Mouse (Mus musculus): Measurements from ENCODE around the gene Gm9513. TPM values are rescaled to one million over a fixed set of nuclear protein-coding genes. Genes with fewer than 3 reads are reported as not detected.

Gene Gm9513
- not detected for total RNA-seq (2018; cell fraction: chromatin; rRNA removed)
- total RNA-seq (2018; cell fraction: cytosol; rRNA removed), result not detected
- total RNA-seq (2018; cell fraction: nucleus; rRNA removed), result not detected
- not detected in 3 replicates for polyA plus RNA-seq (2018)

DNA sequence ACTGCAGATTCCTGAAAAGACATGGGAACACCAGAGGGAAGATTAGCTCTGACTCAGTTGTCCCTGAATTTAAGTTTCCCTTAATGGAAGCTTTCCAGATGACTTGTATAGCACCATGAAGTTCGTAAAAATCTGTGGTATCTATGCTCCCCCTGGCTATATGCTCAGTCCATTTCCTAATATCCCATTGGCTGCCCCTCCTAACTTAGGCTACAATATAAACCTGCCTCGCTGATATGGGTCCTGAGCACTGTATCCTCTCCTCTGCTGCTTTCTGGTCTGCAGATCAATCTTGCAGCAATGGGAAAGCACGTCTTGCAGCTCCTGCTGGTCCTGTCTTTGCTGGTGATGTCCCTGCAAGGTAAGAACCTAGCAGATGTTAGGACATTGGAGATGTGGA is at the start of gene Gm9513:
Gm9513 (plus strand) TSS at position 301 of the 400 bp plus-strand sequence.
- no peaks in the 10 kb centered on the region for H3K79me2 ChIP-seq (ENCODE audit: inconsistent target)
- 70% methylated on average over 3 of the region's 3 CpGs for WGBS (ENCODE audit: missing documents)

DNA sequence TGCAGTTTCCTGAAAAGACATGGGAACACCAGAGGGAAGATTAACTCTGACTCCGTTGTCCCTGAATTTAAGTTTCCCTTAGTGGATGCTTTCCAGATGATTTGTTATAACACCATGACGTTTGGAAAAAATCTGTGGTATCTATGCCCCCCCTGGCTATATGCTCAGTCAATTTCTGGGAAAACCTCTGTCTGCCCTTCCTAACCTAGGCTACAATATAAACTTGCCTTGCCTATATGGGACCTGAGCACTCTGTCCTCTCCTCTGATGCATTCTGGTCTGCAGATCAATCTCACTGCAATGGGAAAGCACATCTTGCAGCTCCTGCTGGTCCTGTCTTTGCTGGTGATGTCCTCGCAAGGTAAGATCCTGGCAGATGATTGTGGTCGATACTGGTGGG is 43.9 kb upstream of the Gm9513 start, which contains the start of gene Gm7257:
Gm7257 (plus strand) TSS at position 301 of the 400 bp plus-strand sequence.
- H3K79me2 ChIP-seq (ENCODE audit: inconsistent target), result no peaks in the 10 kb centered on the region
- H3K36me3 ChIP-seq (ENCODE audit: inconsistent target), result no peaks in the 10 kb centered on the region
- no peak within 1 kb of the TSS for H3K27ac ChIP-seq
- H3K4me3 ChIP-seq (ENCODE audit: inconsistent target), result no peak within 1 kb of the TSS
- 68% methylated on average over 4 of the region's 4 CpGs for WGBS (ENCODE audit: missing documents)

More for the DNA sequence above, at the start of gene Gm9513:
- Histone ChIP-seq H3K36me3 (ENCODE audit: inconsistent target) (no peaks in the 10 kb centered on the region), H3K27ac (no peak within 1 kb of the TSS), H3K4me3 (ENCODE audit: inconsistent target) (no peak within 1 kb of the TSS)

DNA sequence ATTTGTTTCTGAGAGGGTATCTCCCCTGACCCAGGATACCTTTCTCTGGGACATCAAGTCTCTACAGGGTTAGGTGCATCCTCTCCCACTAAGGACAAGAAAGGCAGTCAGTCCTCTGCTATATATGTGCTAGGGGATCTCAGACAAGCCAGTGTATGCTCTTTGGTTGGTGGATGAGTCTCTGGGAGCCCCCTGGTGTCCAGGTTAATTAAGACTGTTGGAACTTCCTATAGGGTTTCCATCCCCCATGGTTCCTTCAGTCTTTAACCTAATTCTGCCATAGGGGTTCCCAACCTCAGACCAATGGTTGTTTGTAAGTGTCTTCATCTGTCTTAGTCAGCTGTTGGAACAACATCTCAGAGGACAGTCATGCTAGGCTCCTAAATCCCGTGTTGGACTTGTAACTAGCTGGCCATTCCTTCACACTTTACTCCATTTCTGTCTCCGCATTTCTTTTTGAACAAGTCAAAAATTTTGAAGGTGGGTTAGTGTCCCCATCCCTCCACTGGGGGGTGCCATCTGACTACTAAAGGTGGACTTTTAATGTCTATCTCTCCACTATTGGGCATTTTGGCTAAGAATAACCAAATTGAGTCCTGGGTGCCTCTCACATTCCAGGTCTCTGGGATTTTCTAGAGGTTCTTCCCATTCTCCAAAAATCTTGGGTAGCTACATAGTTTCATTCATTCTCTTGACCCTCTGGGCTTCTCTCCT is 40.2 kb upstream of the Gm9513 start:
- Histone ChIP-seq H3K36me3 (ENCODE audit: inconsistent target) (no peaks in the 10 kb centered on the region), H3K79me2 (ENCODE audit: inconsistent target) (no peaks in the 10 kb centered on the region), H3K27ac (no peak overlapping the region), H3K4me3 (ENCODE audit: inconsistent target) (no peak overlapping the region)
- 48% methylated on average over 2 of the region's 2 CpGs for WGBS (ENCODE audit: missing documents)

DNA sequence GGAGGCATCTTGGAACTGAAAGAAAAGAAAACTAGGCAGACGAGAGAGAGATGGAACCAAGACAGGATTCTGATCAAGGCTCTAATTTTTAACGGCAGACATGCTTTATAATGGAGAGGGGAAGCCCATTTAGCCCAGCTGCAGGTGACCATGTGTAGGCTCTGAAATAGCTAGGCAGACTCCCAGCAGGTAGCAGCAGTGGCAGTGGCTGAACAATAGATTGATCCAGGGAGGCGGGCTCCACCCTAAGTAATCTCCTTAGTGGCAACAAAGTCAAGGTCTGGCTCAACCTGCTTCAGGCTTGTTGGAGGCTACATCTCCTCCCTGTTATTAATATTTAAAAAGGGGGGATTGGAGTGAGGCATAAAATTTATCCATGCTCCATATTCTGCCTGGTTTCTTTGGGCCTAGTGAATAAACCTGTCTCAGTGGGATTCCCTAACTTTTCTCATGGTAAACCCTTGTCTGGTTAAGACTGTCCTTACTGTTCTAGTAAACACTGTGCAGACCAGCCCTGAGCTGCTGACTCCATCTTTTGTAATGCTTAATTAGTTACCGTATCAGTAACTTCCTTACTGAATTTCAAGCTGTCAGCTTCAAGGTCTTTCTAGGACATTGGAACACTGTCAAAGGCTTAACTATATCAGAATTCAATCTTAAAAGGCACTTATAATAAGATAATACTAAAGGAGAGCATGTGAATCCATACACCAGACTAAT is 19.2 kb downstream of the Gm9513 start:
- WGBS (ENCODE audit: missing documents), result 87% methylated on average over 4 of the region's 4 CpGs
- no peaks in the 10 kb centered on the region for H3K36me3 ChIP-seq (ENCODE audit: inconsistent target)
- H3K27ac ChIP-seq, result no peak overlapping the region
- no peak overlapping the region for H3K4me3 ChIP-seq (ENCODE audit: inconsistent target)
- no peaks in the 10 kb centered on the region for H3K79me2 ChIP-seq (ENCODE audit: inconsistent target)

DNA sequence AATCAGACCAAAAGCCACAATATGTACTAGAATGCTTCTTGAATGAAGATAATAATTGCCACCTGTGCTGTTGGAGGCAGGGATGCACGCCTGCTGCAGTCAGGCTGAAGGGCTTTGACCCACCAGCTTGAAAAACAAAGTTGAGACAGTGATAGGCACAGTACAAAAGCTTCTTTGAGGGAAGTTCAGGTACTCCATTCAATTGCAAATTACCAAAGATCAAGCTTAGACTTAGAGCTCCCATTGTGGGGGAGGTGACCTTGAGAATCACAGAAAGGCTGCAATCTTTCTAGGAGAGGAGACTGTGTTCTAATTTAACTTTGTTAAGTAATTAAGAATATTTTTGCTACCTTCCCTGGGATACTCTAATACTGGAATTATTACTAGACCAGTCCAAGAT is 20.4 kb downstream of the Gm9513 start:
- H3K27ac ChIP-seq, result no peak overlapping the region
- no peak overlapping the region for H3K4me3 ChIP-seq (ENCODE audit: inconsistent target)
- H3K36me3 ChIP-seq (ENCODE audit: inconsistent target), result no peaks in the 10 kb centered on the region
- no peaks in the 10 kb centered on the region for H3K79me2 ChIP-seq (ENCODE audit: inconsistent target)
- WGBS (ENCODE audit: missing documents), result 43% methylated on average over 1 of the region's 1 CpGs

DNA sequence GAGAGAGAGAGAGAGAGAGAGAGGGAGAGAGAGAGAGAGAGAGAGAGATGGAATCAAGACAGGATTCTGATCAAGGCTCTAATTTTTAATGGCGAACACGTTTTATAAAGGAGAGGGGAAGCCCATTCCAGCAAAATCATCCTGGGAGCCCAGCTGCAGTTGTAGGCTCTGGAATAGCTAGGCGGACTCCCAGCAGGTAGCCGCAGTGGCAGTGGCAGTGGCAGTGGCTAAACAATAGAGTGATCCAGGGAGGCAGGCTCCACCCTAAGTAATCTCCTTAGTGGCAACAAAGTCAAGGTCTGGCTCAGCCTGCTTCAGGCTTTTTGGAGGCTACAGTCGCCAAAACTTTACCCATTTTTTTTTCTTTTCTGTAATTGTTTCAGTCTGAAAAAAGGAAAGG is 28.8 kb downstream of the Gm9513 start:
- H3K79me2 ChIP-seq (ENCODE audit: inconsistent target), result no peaks in the 10 kb centered on the region
- WGBS (ENCODE audit: missing documents), result 91% methylated on average over 5 of the region's 5 CpGs
- H3K36me3 ChIP-seq (ENCODE audit: inconsistent target), result no peaks in the 10 kb centered on the region
- no peak overlapping the region for H3K4me3 ChIP-seq (ENCODE audit: inconsistent target)
- no peak overlapping the region for H3K27ac ChIP-seq

Other genes with a start within 250 kb of the Gm9513 start
- not detected in 3 replicates for gene Gm7257, start 43.8 kb upstream of the Gm9513 start, polyA plus RNA-seq (2018)
- gene Gm5615, start 66.3 kb downstream of the Gm9513 start, polyA plus RNA-seq (2018), result not detected in 3 replicates
- gene Gm17689, start 107.0 kb downstream of the Gm9513 start, polyA plus RNA-seq (2018), result not detected in 3 replicates
- gene A630095E13Rik, start 167.7 kb downstream of the Gm9513 start, polyA plus RNA-seq (2018), result not detected in 3 replicates
- gene Acrv1, start 217.6 kb downstream of the Gm9513 start, polyA plus RNA-seq (2018), result not detected in 3 replicates

Data from macrophage (primary cell).